In genomic region chr12:114939576-114939975, GRCm38 (mm10) we compare ENCODE assay signal across 22 mouse cellular contexts.
DNase-seq lines count a peak whose midpoint lies in the region; ATAC-seq and TF ChIP-seq lines count a peak whose summit lies in the region.
"Had no signal": no experiment of that assay in that cellular context is flagged by ENCODE, and none has a peak within 500 bp of the region (broad histone marks: within the 10 kb centered on the region; RNA-seq: fewer than 3 reads in every experiment).

No protein-coding gene starts in this region.

- TF ChIP-seq POLR2A in cerebellum, adult 2 months (IDR thresholded peaks at IDR 0.05; ENCODE audit: borderline replicate concordance, insufficient read depth, low read length) = no peak

- H3K27me3 ChIP-seq in liver, postnatal 0 days (ENCODE audit: insufficient read depth, low read length) = no peaks in the 10 kb centered on the region
- no peaks in the 10 kb centered on the region for H3K27me3 ChIP-seq in liver, embryonic 11.5 days (replicated peaks; ENCODE audit: control insufficient read depth, insufficient read depth, low read length)
- no peaks in the 10 kb centered on the region for H3K27me3 ChIP-seq in hindbrain, embryonic 16.5 days (replicated peaks; ENCODE audit: control insufficient read depth, insufficient read depth, low read length)
- no peaks in the 10 kb centered on the region for H3K27me3 ChIP-seq in heart, embryonic 10.5 days (ENCODE audit: insufficient read depth, poor library complexity, severe bottlenecking)
- no peaks in the 10 kb centered on the region for H3K27me3 ChIP-seq in intestine, embryonic 16.5 days (replicated peaks; ENCODE audit: control insufficient read depth, insufficient read depth, low read length)
- H3K27me3 ChIP-seq in cerebellum, adult 2 months (ENCODE audit: control insufficient read depth, insufficient read depth, low read length) = no peaks in the 10 kb centered on the region
- H3K27me3 ChIP-seq: heart, embryonic 15.5 days; limb, embryonic 12.5 days; liver, embryonic 13.5 days; lung, embryonic 15.5 days; midbrain, embryonic 12.5 days; neural tube, embryonic 12.5 days had no signal

- H3K4me3 ChIP-seq in liver, postnatal 0 days (ENCODE audit: low read depth, low read length) = no peak overlapping the region
- H3K4me3 ChIP-seq in liver, embryonic 11.5 days (ENCODE audit: low read depth, low read length) = no peak overlapping the region
- no peak overlapping the region for H3K4me3 ChIP-seq in hindbrain, embryonic 16.5 days (ENCODE audit: low read length)
- H3K4me3 ChIP-seq in heart, embryonic 10.5 days = no peak overlapping the region
- no peak overlapping the region for H3K4me3 ChIP-seq in intestine, embryonic 16.5 days (ENCODE audit: low read length)
- H3K4me3 ChIP-seq in cerebellum, adult 2 months (replicated peaks; ENCODE audit: insufficient read depth, low read depth, low read length) = no peak overlapping the region
- H3K4me3 ChIP-seq: embryonic facial prominence, embryonic 10.5 days; heart, adult 2 months; heart, embryonic 15.5 days; limb, embryonic 12.5 days; liver, embryonic 13.5 days; lung, embryonic 15.5 days; midbrain, embryonic 12.5 days; neural tube, embryonic 12.5 days had no signal

- H3K9me3 ChIP-seq in liver, postnatal 0 days (ENCODE audit: low read length) = no peaks in the 10 kb centered on the region
- no peaks in the 10 kb centered on the region for H3K9me3 ChIP-seq in liver, embryonic 11.5 days (ENCODE audit: control insufficient read depth, low read length)
- H3K9me3 ChIP-seq in hindbrain, embryonic 16.5 days (ENCODE audit: control insufficient read depth, low read length) = peaks cover 2% of the 10 kb centered on the region
- H3K9me3 ChIP-seq in heart, embryonic 10.5 days = peaks cover 4% of the 10 kb centered on the region; the same call in 1 of the 2 replicates
- no peaks in the 10 kb centered on the region for H3K9me3 ChIP-seq in intestine, embryonic 16.5 days (ENCODE audit: control insufficient read depth, low read length)
- H3K9me3 ChIP-seq: liver, embryonic 13.5 days had no signal

- no peak for ATAC-seq in liver, postnatal 0 days
- ATAC-seq in liver, embryonic 11.5 days (replicated peaks; ENCODE audit: low FRiP score) = no peak
- peak; percentile 23 for ATAC-seq in activated CD4-positive, CD25-positive, alpha-beta regulatory T cell, adult 4 months
- no peak for ATAC-seq in hindbrain, embryonic 16.5 days
- ATAC-seq in intestine, embryonic 16.5 days = no peak

- no peak for DNase-seq in liver, postnatal 0 days
- DNase-seq in liver, embryonic 11.5 days (ENCODE audit: low spot score) = no peak
- peak; percentile 49 for DNase-seq in naive thymus-derived CD4-positive, alpha-beta T cell, adult 2 months (ENCODE audit: low read depth)
- no peak for DNase-seq in heart, embryonic 10.5 days (ENCODE audit: low spot score)
- DNase-seq in cerebellum, adult 2 months = no peak
- DNase-seq: adrenal gland, postnatal 36 days; cerebellum, adult 8-10 months; gastrocnemius, postnatal 14 days; heart, adult 2 months; kidney, postnatal 36 days; liver, embryonic 13.5 days; right cerebral cortex, adult 18-20 months had no signal

- no peak overlapping the region for H3K4me2 ChIP-seq in liver, postnatal 0 days (ENCODE audit: low read depth, low read length)
- H3K4me2 ChIP-seq in liver, embryonic 11.5 days = no peak overlapping the region
- no peak overlapping the region for H3K4me2 ChIP-seq in hindbrain, embryonic 16.5 days (ENCODE audit: low read length)
- no peak overlapping the region for H3K4me2 ChIP-seq in intestine, embryonic 16.5 days (ENCODE audit: low read depth, low read length)
- H3K4me2 ChIP-seq: heart, embryonic 15.5 days; limb, embryonic 12.5 days; liver, embryonic 13.5 days; lung, embryonic 15.5 days; midbrain, embryonic 12.5 days; neural tube, embryonic 12.5 days had no signal

- TF ChIP-seq EP300 in liver, postnatal 0 days (IDR thresholded peaks at IDR 0.05; ENCODE audit: low read depth) = no peak

- H3K9ac ChIP-seq in liver, postnatal 0 days (replicated peaks) = no peak overlapping the region
- no peak overlapping the region for H3K9ac ChIP-seq in liver, embryonic 11.5 days (ENCODE audit: low read depth, low read length)
- no peak overlapping the region for H3K9ac ChIP-seq in hindbrain, embryonic 16.5 days (ENCODE audit: low read depth, low read length)
- no peak overlapping the region for H3K9ac ChIP-seq in intestine, embryonic 16.5 days (ENCODE audit: low read depth, low read length)
- H3K9ac ChIP-seq: heart, embryonic 15.5 days; limb, embryonic 12.5 days; liver, embryonic 13.5 days; lung, embryonic 15.5 days; midbrain, embryonic 12.5 days; neural tube, embryonic 12.5 days had no signal

- no peaks in the 10 kb centered on the region for H3K4me1 ChIP-seq in liver, postnatal 0 days (ENCODE audit: insufficient read depth)
- H3K4me1 ChIP-seq in liver, embryonic 11.5 days (replicated peaks; ENCODE audit: control insufficient read depth, insufficient read depth, low read length) = no peaks in the 10 kb centered on the region
- no peaks in the 10 kb centered on the region for H3K4me1 ChIP-seq in hindbrain, embryonic 16.5 days (ENCODE audit: control insufficient read depth, insufficient read depth, low read depth, low read length)
- no peaks in the 10 kb centered on the region for H3K4me1 ChIP-seq in heart, embryonic 10.5 days
- H3K4me1 ChIP-seq in intestine, embryonic 16.5 days (ENCODE audit: control insufficient read depth, insufficient read depth, low read length) = no peaks in the 10 kb centered on the region
- H3K4me1 ChIP-seq in cerebellum, adult 2 months (ENCODE audit: control insufficient read depth, insufficient read depth, low read length) = no peaks in the 10 kb centered on the region
- H3K4me1 ChIP-seq: embryonic facial prominence, embryonic 10.5 days; heart, embryonic 15.5 days; limb, embryonic 12.5 days; liver, embryonic 13.5 days; lung, embryonic 15.5 days; midbrain, embryonic 12.5 days; neural tube, embryonic 12.5 days had no signal

- peak; percentile 37 for TF ChIP-seq CTCF in liver, postnatal 0 days (IDR thresholded peaks at IDR 0.05; ENCODE audit: low read depth)
- TF ChIP-seq CTCF in cerebellum, adult 2 months (IDR thresholded peaks at IDR 0.05; ENCODE audit: borderline replicate concordance, insufficient read depth, low read depth, low read length) = no peak

- H3K36me3 ChIP-seq in liver, postnatal 0 days (replicated peaks; ENCODE audit: insufficient read depth, low read length) = no peaks in the 10 kb centered on the region
- no peaks in the 10 kb centered on the region for H3K36me3 ChIP-seq in liver, embryonic 11.5 days (ENCODE audit: control insufficient read depth, insufficient read depth, low read length)
- H3K36me3 ChIP-seq in hindbrain, embryonic 16.5 days (ENCODE audit: control insufficient read depth, insufficient read depth, low read length) = no peaks in the 10 kb centered on the region
- no peaks in the 10 kb centered on the region for H3K36me3 ChIP-seq in heart, embryonic 10.5 days
- no peaks in the 10 kb centered on the region for H3K36me3 ChIP-seq in intestine, embryonic 16.5 days (ENCODE audit: control insufficient read depth, insufficient read depth, low read length)
- H3K36me3 ChIP-seq: embryonic facial prominence, embryonic 10.5 days; heart, embryonic 15.5 days; limb, embryonic 12.5 days; liver, embryonic 13.5 days; lung, embryonic 15.5 days; midbrain, embryonic 12.5 days; neural tube, embryonic 12.5 days had no signal

- H3K27ac ChIP-seq in liver, postnatal 0 days (ENCODE audit: low read depth) = no peak overlapping the region
- no peak overlapping the region for H3K27ac ChIP-seq in liver, embryonic 11.5 days (ENCODE audit: low read depth, low read length)
- no peak overlapping the region for H3K27ac ChIP-seq in hindbrain, embryonic 16.5 days (ENCODE audit: low read depth, low read length)
- H3K27ac ChIP-seq in heart, embryonic 10.5 days = no peak overlapping the region
- H3K27ac ChIP-seq in intestine, embryonic 16.5 days (ENCODE audit: low read length) = no peak overlapping the region
- no peak overlapping the region for H3K27ac ChIP-seq in cerebellum, adult 2 months (ENCODE audit: insufficient read depth, low read length)
- H3K27ac ChIP-seq: embryonic facial prominence, embryonic 10.5 days; heart, adult 2 months; heart, embryonic 15.5 days; limb, embryonic 12.5 days; liver, embryonic 13.5 days; lung, embryonic 15.5 days; macrophage; midbrain, embryonic 12.5 days; neural tube, embryonic 12.5 days had no signal
